Mouse (Mus musculus) neural tube, embryonic 11.5 days (tissue): ENCODE results near the gene St6gal1. TPM values are rescaled to one million over a fixed set of nuclear protein-coding genes. Genes with fewer than 3 reads are reported as not detected.

Source experiments
- ATAC-seq: fragments of 200-750 bp; cut with Nextera tagmentation; 2 replicates; pipeline ENCODE4 v1.8.0; 2017; ENCODE audit warnings: moderate number of reproducible peaks, mild to moderate bottlenecking, moderate TSS enrichment, moderate library complexity; ENCODE audit not compliant: insufficient read depth, low FRiP score, low TSS enrichment
- DNase-seq: peaks from one replicate; pipeline ENCODE4 v3.0.0-alpha.2; 2015; ENCODE audit warnings: low spot score
- H3K27ac ChIP-seq: fragments of 300-500 bp; sonication (generic); 2 replicates; pipeline ENCODE4 v1.5.1; 2014; ENCODE audit warnings: low read depth, mild to moderate bottlenecking, low read length
- H3K27me3 ChIP-seq: fragments of 300-500 bp; sonication (generic); 2 replicates; pipeline ENCODE4 v1.6.1; 2014; ENCODE audit warnings: mild to moderate bottlenecking, low read length, mixed read lengths; ENCODE audit not compliant: control insufficient read depth, insufficient read depth
- H3K36me3 ChIP-seq: fragments of 300-500 bp; sonication (generic); 2 replicates; pipeline ENCODE4 v1.6.1; 2014; ENCODE audit warnings: mild to moderate bottlenecking, low read length, moderate library complexity, mixed read lengths; ENCODE audit not compliant: control insufficient read depth, insufficient read depth
- H3K4me1 ChIP-seq: fragments of 300-500 bp; sonication (generic); 2 replicates; pipeline ENCODE4 v1.6.1; 2014; ENCODE audit warnings: low read length, mixed read lengths; ENCODE audit not compliant: control insufficient read depth, insufficient read depth
- H3K4me2 ChIP-seq: fragments of 300-500 bp; sonication (generic); 2 replicates; pipeline ENCODE4 v1.6.1; 2014; ENCODE audit warnings: low read depth, mild to moderate bottlenecking, moderate library complexity
- H3K4me3 ChIP-seq: fragments of 300-500 bp; sonication (generic); 2 replicates; pipeline ENCODE4 v1.5.1; 2014; ENCODE audit warnings: low read depth, low read length
- H3K9ac ChIP-seq: fragments of 300-500 bp; sonication (generic); 2 replicates; pipeline ENCODE4 v1.6.1; 2014; ENCODE audit warnings: mild to moderate bottlenecking, low read length
- H3K9me3 ChIP-seq: fragments of 300-500 bp; sonication (generic); 2 replicates; pipeline ENCODE4 v1.6.1; 2016; ENCODE audit warnings: low read length; ENCODE audit not compliant: control insufficient read depth
- WGBS: fragments of 180-500 bp; shearing (Covaris S2); extraction: QIAGEN DNeasy Blood & Tissue Kit; methylation state at CpG from one replicate; pipeline ENCODE4 v1.1.7; 2014; 5-methylcytosine and 5-hydroxymethylcytosine counted together
- polyA plus RNA-seq: library from polyadenylated mRNA; unstranded; fragments of >200 nt; fragmentation: Nextera tagmentation; extraction: Ambion mirVana; gene quantifications from 2 replicates; pipeline ENCODE4 v1.2.1, GENCODE M21; 2014

The St6gal1 gene
- polyA plus RNA-seq, 1 experiment from 2014 or later: 39.7 TPM

DNA sequence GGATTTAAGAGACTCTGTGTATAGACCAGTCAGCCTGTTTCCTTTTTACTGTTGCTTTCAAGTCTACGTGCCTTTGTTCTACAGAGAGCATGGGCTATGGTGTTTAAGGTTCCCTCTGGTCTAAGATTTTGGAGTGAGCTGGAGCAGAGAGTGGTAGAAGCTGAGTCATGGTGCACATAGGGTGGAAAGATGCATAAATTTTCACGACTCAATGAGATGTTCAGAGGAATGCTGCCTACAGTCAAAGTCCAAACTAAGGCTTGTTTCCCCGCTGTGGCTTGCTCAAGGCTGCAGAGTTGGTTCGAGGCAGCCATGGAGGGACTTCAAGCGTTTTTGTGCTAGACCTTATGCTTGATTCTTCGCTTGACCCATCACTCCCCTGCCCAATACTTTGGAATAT is 96.0 kb downstream of the St6gal1 start:
- H3K4me3 ChIP-seq: no peak overlapping the region
- H3K4me2 ChIP-seq: no peak overlapping the region
- no peak for DNase-seq

DNA sequence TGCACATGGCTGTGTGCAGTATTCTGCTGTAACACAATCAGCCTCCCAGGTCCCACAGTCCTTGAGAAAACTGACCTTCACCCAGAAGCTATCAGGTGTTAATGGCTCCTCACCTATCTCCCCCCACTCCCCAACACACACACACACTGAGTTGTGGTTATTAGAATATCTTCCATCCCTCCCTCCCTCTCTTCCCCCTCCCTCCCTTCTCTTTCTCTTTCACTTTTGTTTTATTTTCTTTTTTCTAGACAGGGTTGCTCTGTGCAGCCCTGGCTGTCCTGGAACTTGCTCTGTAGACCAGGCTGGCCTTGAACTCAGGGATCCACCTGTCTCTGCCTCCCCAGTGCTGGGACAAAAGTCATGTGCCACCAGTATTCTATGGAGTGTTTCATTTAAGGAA is 97.9 kb downstream of the St6gal1 start:
- Histone ChIP-seq H3K4me1 (no peaks in the 10 kb centered on the region), H3K4me3 (no peak overlapping the region), H3K9me3 (no peaks in the 10 kb centered on the region), H3K27me3 (no peaks in the 10 kb centered on the region), H3K36me3 (no peaks in the 10 kb centered on the region), H3K27ac (no peak overlapping the region), H3K4me2 (no peak overlapping the region), H3K9ac (no peak overlapping the region)
- ATAC-seq (no peak), DNase-seq (no peak)

More for the DNA sequence above, 96.0 kb downstream of the St6gal1 start:
- no peaks in the 10 kb centered on the region for H3K4me1 ChIP-seq
- H3K27ac ChIP-seq: no peak overlapping the region
- no peak for ATAC-seq
- no peaks in the 10 kb centered on the region for H3K36me3 ChIP-seq
- no peaks in the 10 kb centered on the region for H3K27me3 ChIP-seq
- WGBS: 91% methylated on average over 6 of the region's 6 CpGs
- no peak overlapping the region for H3K9ac ChIP-seq
- no peaks in the 10 kb centered on the region for H3K9me3 ChIP-seq

DNA sequence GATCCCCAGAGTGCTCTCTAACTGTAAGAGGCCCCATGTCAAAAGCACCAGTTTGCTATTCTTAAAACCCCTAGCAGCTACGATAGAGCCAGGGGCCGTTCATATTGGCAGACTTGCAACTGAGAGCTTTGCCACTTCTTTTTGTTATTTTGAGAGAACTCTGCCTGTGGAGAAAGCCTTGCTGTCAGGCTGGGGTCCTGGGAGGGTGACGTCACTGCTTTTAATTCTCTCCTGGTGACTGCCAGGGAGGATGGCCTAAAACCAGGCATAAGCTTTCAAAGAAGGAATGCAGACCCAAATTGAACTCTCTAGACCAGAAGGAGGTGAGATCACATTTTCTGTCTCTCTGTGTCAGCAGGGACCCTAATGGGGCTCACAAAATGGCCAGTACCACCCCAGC is 99.4 kb downstream of the St6gal1 start:
- Histone ChIP-seq H3K27ac (no peak overlapping the region), H3K27me3 (no peaks in the 10 kb centered on the region), H3K4me1 (no peaks in the 10 kb centered on the region), H3K9ac (no peak overlapping the region), H3K4me3 (no peak overlapping the region), H3K36me3 (peaks cover 2% of the 10 kb centered on the region; the same call in 1 of the 2 replicates), H3K4me2 (no peak overlapping the region), H3K9me3 (no peaks in the 10 kb centered on the region)
- no peak for DNase-seq
- no peak for ATAC-seq
- WGBS: 58% methylated on average over 3 of the region's 3 CpGs

DNA sequence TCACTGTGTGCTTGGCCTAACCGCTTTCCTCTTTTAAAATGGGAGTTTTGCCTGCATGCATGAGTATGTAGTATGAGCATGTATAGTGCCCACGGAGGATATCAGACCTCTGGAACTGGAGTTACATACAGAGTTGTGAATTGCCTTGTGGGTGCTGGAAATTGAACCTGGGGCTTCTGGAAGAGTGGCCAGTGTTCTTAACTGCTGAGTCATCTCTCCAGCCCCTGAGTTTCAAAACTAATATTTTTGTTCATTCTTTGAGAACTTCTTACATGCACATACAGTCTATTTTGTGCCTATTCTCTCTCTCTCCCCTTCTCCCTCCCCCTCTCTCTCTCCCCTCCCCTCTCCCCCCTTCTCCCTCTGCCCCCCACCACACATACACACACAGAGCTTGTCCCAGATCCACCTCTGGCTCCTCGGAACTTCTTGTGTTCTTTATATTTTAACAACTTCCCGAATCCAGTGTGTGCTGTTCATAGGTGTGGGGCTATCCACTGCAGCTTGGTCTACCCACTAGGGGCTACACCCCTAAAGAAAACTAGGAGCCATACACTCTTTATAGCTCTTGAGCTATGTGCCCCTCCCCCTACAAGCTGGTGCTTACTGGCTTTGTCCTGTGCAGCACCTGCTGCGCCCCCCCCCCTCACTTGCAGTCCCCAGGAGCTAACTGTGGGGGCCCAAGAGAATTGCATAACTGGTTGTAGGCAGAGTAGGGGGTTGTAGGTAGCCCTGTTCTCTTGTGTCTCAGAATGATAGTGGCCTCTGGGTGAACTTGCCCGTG is 100.5 kb downstream of the St6gal1 start:
- H3K9ac ChIP-seq: no peak overlapping the region
- DNase-seq: no peak
- peaks cover 2% of the 10 kb centered on the region; the same call in 1 of the 2 replicates for H3K36me3 ChIP-seq
- no peak overlapping the region for H3K27ac ChIP-seq
- H3K4me3 ChIP-seq: no peak overlapping the region
- no peak for ATAC-seq
- no peaks in the 10 kb centered on the region for H3K4me1 ChIP-seq
- WGBS: 67% methylated on average over 6 of the region's 6 CpGs
- no peaks in the 10 kb centered on the region for H3K9me3 ChIP-seq
- H3K27me3 ChIP-seq: no peaks in the 10 kb centered on the region
- no peak overlapping the region for H3K4me2 ChIP-seq

DNA sequence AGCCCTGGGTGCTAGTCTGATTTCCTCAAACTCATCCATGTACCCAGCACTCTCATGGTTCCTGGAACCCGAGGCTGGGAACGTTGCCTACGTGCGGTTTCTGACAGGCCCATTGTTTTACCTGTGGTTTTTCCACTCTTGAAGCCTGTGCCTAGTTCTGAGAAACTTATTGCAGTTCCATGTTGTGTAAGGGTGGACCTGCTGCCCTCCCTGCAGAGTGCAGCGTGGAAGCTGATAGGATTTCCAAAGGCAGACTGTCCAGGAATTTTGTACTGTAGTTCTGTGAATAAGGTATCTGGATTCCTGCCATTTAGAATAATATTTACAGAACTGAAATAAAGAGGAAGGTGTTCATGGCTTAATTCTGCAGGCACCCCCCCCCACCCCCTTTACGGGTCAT is 102.1 kb downstream of the St6gal1 start:
- DNase-seq (no peak), ATAC-seq (no peak)
- Histone ChIP-seq H3K4me3 (no peak overlapping the region), H3K27me3 (no peaks in the 10 kb centered on the region), H3K4me2 (no peak overlapping the region), H3K9ac (no peak overlapping the region), H3K4me1 (no peaks in the 10 kb centered on the region), H3K9me3 (no peaks in the 10 kb centered on the region), H3K27ac (no peak overlapping the region), H3K36me3 (peaks cover 2% of the 10 kb centered on the region; the same call in 1 of the 2 replicates)
- WGBS: 93% methylated on average over 6 of the region's 6 CpGs

DNA sequence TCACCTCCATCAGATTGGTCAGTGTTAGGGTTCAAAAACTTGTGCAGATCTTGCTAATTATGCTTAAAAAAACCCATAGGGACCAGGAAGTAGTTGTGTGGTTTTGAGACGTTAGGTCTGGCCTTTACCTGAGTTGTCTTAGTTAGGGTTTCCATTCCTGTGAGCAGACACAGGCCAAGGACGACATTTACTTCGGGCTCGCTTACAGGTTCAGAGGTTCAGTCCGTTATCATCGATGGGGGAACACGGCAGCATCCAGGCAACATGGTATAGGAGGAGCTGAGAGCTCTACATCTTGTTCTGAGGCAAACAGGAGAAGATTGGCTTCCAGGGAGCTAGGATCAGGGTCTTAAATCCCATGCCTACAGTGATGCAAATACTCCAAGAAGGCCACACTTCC is 102.7 kb downstream of the St6gal1 start:
- Histone ChIP-seq H3K36me3 (peaks cover 2% of the 10 kb centered on the region; the same call in 1 of the 2 replicates), H3K4me3 (no peak overlapping the region), H3K4me2 (no peak overlapping the region), H3K27ac (no peak overlapping the region), H3K9me3 (no peaks in the 10 kb centered on the region), H3K9ac (no peak overlapping the region), H3K27me3 (no peaks in the 10 kb centered on the region), H3K4me1 (no peaks in the 10 kb centered on the region)
- no peak for ATAC-seq
- DNase-seq: no peak
- WGBS: 92% methylated on average over 7 of the region's 7 CpGs

DNA sequence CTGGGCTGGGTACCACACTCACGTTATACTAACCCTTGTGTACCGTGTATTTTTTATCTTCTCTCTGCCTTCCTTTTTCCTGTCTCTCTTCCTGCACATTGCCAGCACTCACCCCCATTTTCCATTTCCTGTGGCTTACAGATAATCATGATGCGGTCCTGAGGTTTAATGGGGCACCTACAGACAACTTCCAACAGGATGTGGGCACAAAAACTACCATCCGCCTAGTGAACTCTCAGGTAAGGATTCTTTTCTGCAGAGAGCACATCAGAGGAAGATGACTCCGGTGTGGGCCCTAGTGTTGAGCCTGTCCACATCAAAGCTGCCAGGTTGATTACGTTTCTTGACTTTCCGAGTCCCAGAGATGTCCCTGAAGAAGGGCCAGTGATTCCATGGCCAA is 103.7 kb downstream of the St6gal1 start:
- Histone ChIP-seq H3K4me1 (no peaks in the 10 kb centered on the region), H3K9me3 (no peaks in the 10 kb centered on the region), H3K27me3 (no peaks in the 10 kb centered on the region), H3K4me2 (no peak overlapping the region), H3K9ac (no peak overlapping the region), H3K36me3 (peaks cover 2% of the 10 kb centered on the region; the same call in 1 of the 2 replicates), H3K27ac (no peak overlapping the region), H3K4me3 (no peak overlapping the region)
- DNase-seq (no peak), ATAC-seq (no peak)
- 90% methylated on average over 7 of the region's 7 CpGs for WGBS

DNA sequence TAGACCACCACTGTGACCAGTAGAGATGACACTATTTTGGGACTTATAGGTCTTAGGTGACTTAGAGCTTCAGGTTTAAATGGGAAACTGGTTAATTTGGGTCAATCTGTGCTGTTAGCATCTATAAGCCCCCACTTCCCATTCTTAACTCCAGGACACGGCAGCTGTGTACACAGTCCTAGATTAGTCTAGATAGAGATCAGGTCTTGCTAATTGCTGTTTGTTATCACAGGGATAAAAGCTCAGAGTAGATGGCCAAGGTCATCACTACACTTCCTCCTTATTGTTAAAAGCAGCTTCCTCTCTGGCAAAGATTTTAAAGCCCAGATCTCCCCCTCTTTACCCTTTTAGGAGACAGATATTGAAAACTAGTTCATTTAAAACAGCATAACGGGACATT is 107.6 kb downstream of the St6gal1 start:
- Histone ChIP-seq H3K4me2 (no peak overlapping the region), H3K9me3 (no peaks in the 10 kb centered on the region), H3K4me1 (no peaks in the 10 kb centered on the region), H3K27me3 (no peaks in the 10 kb centered on the region), H3K27ac (no peak overlapping the region), H3K4me3 (no peak overlapping the region), H3K36me3 (peaks cover 2% of the 10 kb centered on the region; the same call in 1 of the 2 replicates), H3K9ac (no peak overlapping the region)
- ATAC-seq (no peak), DNase-seq (no peak)
- 85% methylated on average over 2 of the region's 2 CpGs for WGBS

DNA sequence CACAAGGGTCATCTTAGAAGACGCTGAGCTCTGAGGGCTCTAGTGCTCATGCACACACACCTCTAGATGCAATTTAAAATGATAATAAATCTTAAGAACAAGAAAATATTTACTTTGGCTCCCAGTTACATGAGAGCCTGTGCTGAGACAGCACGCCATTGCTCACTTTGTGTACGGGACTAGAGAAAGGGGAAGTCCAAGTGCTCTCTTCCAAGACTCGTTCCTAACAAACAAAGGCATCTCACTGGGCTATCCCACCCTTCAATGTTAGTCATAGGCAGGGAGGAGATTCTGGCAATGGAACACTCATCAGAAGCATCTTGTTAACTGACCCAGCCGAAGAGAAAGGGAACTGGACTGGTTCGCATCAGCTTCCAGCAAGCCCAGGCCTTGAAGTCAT is 108.1 kb downstream of the St6gal1 start:
- 85% methylated on average over 6 of the region's 6 CpGs for WGBS
- Histone ChIP-seq H3K4me2 (no peak overlapping the region), H3K36me3 (peaks cover 2% of the 10 kb centered on the region; the same call in 1 of the 2 replicates), H3K9me3 (no peaks in the 10 kb centered on the region), H3K9ac (no peak overlapping the region), H3K4me1 (no peaks in the 10 kb centered on the region), H3K27ac (no peak overlapping the region), H3K4me3 (no peak overlapping the region), H3K27me3 (no peaks in the 10 kb centered on the region)
- no peak for ATAC-seq
- DNase-seq: no peak
